Mouse (Mus musculus) kidney, embryonic 16.5 days (tissue): ENCODE data around the gene Ltbp3. TPM values are rescaled to one million over a fixed set of nuclear protein-coding genes. Genes with fewer than 3 reads are reported as not detected.

Experiments used
- ATAC-seq: fragments of 200-750 bp; cut with Nextera tagmentation; 2 replicates; pipeline ENCODE4 v1.8.0; 2017; ENCODE audit warnings: moderate TSS enrichment; ENCODE audit not compliant: low FRiP score, low TSS enrichment
- H3K27ac ChIP-seq: fragments of 300-500 bp; sonication (generic); 2 replicates; pipeline ENCODE4 v1.5.1; 2014; ENCODE audit warnings: low read length
- H3K27me3 ChIP-seq: fragments of 300-500 bp; sonication (generic); 2 replicates; pipeline ENCODE4 v1.6.1; 2014; ENCODE audit warnings: low read length, control low read depth, mixed read lengths; ENCODE audit not compliant: insufficient read depth
- H3K36me3 ChIP-seq: fragments of 300-500 bp; sonication (generic); 2 replicates; pipeline ENCODE4 v1.6.1; 2014; ENCODE audit warnings: low read length, control low read depth, mixed read lengths; ENCODE audit not compliant: insufficient read depth
- H3K4me1 ChIP-seq: fragments of 300-500 bp; sonication (generic); 2 replicates; pipeline ENCODE4 v1.6.1; 2014; ENCODE audit warnings: low read length, control low read depth, mixed read lengths; ENCODE audit not compliant: insufficient read depth
- H3K4me2 ChIP-seq: fragments of 300-500 bp; sonication (generic); replicated peaks from 2 replicates; pipeline ENCODE4 v1.6.1; 2014; ENCODE audit warnings: low read depth, low read length
- H3K4me3 ChIP-seq: fragments of 300-500 bp; sonication (generic); 2 replicates; pipeline ENCODE4 v1.5.1; 2014; ENCODE audit warnings: mild to moderate bottlenecking, low read length
- H3K9ac ChIP-seq: fragments of 300-500 bp; sonication (generic); replicated peaks from 2 replicates; pipeline ENCODE4 v1.6.1; 2014; ENCODE audit warnings: low read length
- H3K9me3 ChIP-seq: fragments of 300-500 bp; sonication (generic); 2 replicates; pipeline ENCODE4 v1.6.1; 2016; ENCODE audit warnings: low read length, control low read depth
- WGBS: fragments of 180-500 bp; shearing (Covaris S2); extraction: QIAGEN DNeasy Blood & Tissue Kit; methylation state at CpG from one replicate; pipeline ENCODE4 v1.1.7; 2014; 5-methylcytosine and 5-hydroxymethylcytosine counted together
- polyA plus RNA-seq: library from polyadenylated mRNA; unstranded; fragments of >200 nt; fragmentation: Nextera tagmentation; extraction: Ambion mirVana; gene quantifications from 2 replicates; pipeline ENCODE4 v1.2.1, GENCODE M21; 2015

Gene Ltbp3
- polyA plus RNA-seq, 1 experiment from 2014 or later, result 21.5 TPM

DNA sequence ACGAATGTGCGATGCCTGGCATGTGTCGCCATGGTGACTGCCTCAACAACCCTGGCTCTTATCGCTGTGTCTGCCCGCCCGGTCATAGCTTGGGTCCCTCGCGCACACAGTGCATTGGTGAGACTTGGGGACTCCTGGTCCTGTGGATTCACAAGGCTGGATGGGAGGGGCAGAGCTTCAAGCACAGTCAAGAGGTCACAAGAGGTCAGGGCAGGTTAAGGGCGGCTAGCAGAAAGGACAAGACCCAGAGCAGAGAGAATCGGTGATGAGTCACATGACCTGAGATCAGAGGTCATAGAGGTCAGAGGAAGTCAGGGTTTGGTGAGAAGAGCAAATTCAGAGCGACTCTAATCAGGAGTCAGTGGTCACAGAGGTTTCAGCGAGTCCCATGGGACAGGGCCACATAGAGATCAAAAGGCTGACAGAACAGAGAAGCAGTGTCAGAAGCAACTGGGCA, 6.2 kb downstream of the Ltbp3 start:
- no peak overlapping the region for H3K4me3 ChIP-seq
- no peaks in the 10 kb centered on the region for H3K36me3 ChIP-seq
- WGBS, result 47% methylated on average over 12 of the region's 12 CpGs
- H3K9ac ChIP-seq, result no peak overlapping the region
- no peaks in the 10 kb centered on the region for H3K9me3 ChIP-seq
- H3K27me3 ChIP-seq, result peaks cover 23% of the 10 kb centered on the region
- H3K27ac ChIP-seq, result no peak overlapping the region
- peaks cover 32% of the 10 kb centered on the region for H3K4me1 ChIP-seq
- ATAC-seq, result no peak
- H3K4me2 ChIP-seq, result no peak overlapping the region

DNA sequence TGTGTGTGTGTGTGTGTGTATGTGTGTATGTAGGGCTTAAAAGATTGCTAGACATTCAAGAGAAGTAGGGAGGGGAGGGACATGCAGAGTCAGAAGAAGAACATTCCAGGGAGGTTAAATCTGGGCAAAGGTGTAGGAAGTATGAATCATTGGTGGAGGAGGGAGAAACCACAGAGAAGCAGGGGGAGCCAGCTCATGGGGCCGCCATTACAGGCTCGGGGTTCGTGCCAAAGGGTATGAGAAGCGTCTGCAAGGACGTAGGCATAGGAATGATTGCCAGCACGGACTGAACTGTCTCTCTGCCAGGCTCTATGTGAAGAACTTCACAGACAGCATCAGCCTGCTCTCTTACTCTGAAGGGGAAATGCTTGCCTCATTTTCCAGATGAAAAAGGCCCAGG, 8.8 kb downstream of the Ltbp3 start:
- no peaks in the 10 kb centered on the region for H3K36me3 ChIP-seq
- no peak overlapping the region for H3K4me3 ChIP-seq
- 77% methylated on average over 6 of the region's 6 CpGs for WGBS
- H3K9me3 ChIP-seq, result no peaks in the 10 kb centered on the region
- no peak overlapping the region for H3K4me2 ChIP-seq
- H3K9ac ChIP-seq, result no peak overlapping the region
- H3K27ac ChIP-seq, result no peak overlapping the region
- peaks cover 23% of the 10 kb centered on the region for H3K27me3 ChIP-seq
- peaks cover 13% of the 10 kb centered on the region for H3K4me1 ChIP-seq
- ATAC-seq, result no peak

DNA sequence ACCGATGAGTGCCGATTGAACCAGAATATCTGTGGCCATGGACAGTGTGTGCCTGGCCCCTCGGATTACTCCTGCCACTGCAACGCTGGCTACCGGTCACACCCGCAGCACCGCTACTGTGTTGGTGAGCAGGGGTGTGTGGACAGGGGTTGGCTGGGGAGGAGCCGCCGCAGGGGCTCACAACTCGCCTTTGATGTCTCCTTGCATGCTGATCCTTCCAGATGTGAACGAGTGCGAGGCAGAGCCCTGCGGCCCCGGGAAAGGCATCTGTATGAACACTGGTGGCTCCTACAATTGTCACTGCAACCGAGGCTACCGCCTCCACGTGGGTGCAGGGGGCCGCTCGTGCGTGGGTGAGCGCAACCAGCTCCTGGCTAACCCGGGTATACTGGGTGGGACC, 10.2 kb downstream of the Ltbp3 start:
- Histone ChIP-seq H3K9ac (no peak overlapping the region), H3K27me3 (peaks cover 25% of the 10 kb centered on the region), H3K9me3 (no peaks in the 10 kb centered on the region), H3K36me3 (no peaks in the 10 kb centered on the region), H3K27ac (no peak overlapping the region), H3K4me3 (no peak overlapping the region), H3K4me2 (no peak overlapping the region), H3K4me1 (peaks cover 3% of the 10 kb centered on the region; the same call in 1 of the 2 replicates)
- WGBS, result 12% methylated on average over 22 of the region's 22 CpGs
- no peak for ATAC-seq

DNA sequence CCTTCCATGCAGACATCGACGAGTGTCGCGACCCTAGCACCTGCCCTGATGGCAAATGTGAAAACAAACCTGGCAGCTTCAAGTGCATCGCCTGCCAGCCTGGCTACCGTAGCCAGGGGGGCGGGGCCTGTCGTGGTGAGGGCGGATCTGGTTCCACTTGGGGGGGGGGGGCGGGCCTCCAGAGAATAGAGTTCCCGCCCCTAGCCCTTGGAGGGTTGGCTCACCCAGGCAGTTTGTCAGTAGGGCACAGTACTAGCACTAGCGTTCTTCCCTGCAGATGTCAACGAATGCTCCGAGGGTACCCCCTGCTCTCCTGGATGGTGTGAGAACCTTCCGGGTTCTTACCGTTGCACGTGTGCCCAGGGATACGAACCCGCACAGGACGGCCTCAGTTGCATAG, 11.0 kb downstream of the Ltbp3 start:
- Histone ChIP-seq H3K36me3 (no peaks in the 10 kb centered on the region), H3K27me3 (peaks cover 25% of the 10 kb centered on the region), H3K4me1 (peaks cover 6% of the 10 kb centered on the region), H3K27ac (no peak overlapping the region), H3K4me3 (no peak overlapping the region), H3K4me2 (peak overlapping the region; percentile 32), H3K9ac (no peak overlapping the region; the same call in 1 of the 2 replicates), H3K9me3 (no peaks in the 10 kb centered on the region)
- WGBS, result 11% methylated on average over 20 of the region's 20 CpGs
- ATAC-seq, result no peak

DNA sequence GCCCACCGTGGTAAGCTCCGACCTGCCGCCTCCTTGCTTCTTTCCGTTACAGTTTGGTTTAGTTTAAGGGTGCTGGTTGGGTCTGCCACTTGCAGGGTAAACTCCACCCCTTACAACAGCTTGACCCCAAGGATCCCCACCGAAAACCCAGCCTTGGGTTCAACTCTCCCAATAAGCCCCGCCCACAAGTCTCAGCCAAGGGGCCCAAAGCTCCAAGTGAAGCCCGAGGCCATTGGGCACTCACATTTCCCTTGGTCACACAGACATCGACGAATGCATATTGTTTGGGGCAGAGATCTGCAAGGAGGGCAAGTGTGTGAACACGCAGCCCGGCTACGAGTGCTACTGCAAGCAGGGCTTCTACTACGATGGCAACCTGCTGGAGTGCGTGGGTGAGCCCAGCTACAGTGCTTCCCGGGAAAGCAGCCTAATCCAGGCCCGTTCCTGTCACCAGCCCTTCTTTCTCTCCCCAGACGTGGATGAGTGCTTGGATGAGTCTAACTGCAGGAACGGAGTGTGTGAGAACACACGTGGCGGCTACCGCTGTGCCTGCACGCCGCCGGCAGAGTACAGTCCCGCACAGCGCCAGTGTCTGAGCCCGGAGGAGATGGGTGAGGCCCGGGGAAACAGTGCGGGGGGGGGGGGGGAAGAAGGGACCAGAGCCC, 15.7 kb downstream of the Ltbp3 start:
- peaks cover 36% of the 10 kb centered on the region for H3K36me3 ChIP-seq
- H3K9ac ChIP-seq, result peak overlapping the region; percentile 51

DNA sequence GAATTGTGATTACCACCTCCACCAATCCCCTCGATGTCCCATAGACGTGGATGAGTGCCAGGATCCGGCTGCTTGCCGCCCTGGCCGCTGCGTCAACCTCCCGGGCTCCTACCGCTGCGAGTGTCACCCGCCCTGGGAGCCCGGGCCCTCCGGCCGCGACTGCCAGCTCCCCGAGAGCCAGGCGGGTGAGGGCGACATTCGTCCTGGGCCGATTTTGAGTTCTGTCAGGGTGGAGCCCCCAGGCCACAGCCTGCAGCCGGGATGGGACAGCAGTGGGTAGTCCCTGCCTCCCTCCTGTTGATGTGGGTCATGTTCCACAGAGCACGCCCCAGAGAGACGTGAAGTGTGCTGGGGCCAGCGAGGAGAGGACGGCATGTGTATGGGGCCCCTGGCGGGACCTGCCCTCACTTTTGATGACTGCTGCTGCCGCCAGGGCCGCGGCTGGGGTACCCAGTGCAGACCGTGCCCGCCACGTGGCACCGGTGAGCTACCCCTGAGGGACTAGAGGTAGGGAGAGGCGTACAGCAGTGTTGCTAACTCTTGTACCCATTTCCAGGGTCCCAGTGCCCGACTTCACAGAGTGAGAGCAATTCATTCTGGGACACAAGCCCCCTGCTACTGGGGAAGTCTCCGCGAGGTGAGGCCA, 16.4 kb downstream of the Ltbp3 start:
- Histone ChIP-seq H3K4me2 (peak overlapping the region; percentile 48), H3K36me3 (peaks cover 42% of the 10 kb centered on the region), H3K4me1 (peaks cover 12% of the 10 kb centered on the region), H3K4me3 (peak overlapping the region; percentile 24), H3K9me3 (no peaks in the 10 kb centered on the region), H3K9ac (peak overlapping the region; percentile 51), H3K27ac (no peak overlapping the region), H3K27me3 (peaks cover 3% of the 10 kb centered on the region; the same call in 1 of the 2 replicates)
- WGBS, result 16% methylated on average over 36 of the region's 36 CpGs
- ATAC-seq, result peak; percentile 37; the same call in 1 of the 2 replicates

More for the DNA sequence above, 15.7 kb downstream of the Ltbp3 start:
- Histone ChIP-seq H3K27ac (no peak overlapping the region), H3K9me3 (no peaks in the 10 kb centered on the region), H3K4me2 (peak overlapping the region; percentile 48), H3K4me3 (peak overlapping the region; percentile 24), H3K4me1 (peaks cover 12% of the 10 kb centered on the region), H3K27me3 (peaks cover 5% of the 10 kb centered on the region)
- WGBS, result 17% methylated on average over 26 of the region's 29 CpGs
- ATAC-seq, result peak; percentile 40

DNA sequence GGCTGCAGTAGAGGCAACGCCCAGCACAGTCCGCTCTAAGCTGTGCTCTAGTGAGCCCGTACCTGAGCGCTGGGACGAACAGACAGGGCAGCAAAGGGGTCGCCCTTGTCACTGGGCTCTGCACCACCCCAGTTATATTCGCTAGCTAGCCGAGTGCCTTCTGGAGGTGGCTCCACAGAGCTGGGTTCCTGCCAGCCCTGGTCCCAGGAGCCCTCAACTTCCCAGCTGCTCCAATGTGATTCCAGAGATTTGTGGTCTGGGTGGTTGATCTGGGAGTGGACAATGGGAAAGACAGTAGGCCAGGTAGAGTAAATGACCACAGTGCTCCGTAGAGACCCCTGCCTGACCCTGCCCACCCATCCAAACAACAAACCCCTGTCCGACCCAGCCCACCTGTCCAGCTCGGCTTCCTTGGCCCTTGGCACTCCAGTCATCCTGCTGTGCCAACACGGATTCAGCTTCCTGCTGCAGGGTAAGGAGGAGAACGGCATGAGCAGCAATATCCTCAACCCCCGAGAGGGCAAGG, 18.2 kb downstream of the Ltbp3 start:
- no peak overlapping the region for H3K9ac ChIP-seq
- H3K27ac ChIP-seq, result no peak overlapping the region
- H3K4me3 ChIP-seq, result no peak overlapping the region
- peaks cover 3% of the 10 kb centered on the region; the same call in 1 of the 2 replicates for H3K27me3 ChIP-seq
- no peaks in the 10 kb centered on the region for H3K9me3 ChIP-seq
- H3K4me2 ChIP-seq, result no peak overlapping the region
- H3K4me1 ChIP-seq, result peaks cover 12% of the 10 kb centered on the region
- ATAC-seq, result no peak
- peaks cover 55% of the 10 kb centered on the region for H3K36me3 ChIP-seq
- 85% methylated on average over 14 of the region's 14 CpGs for WGBS

DNA sequence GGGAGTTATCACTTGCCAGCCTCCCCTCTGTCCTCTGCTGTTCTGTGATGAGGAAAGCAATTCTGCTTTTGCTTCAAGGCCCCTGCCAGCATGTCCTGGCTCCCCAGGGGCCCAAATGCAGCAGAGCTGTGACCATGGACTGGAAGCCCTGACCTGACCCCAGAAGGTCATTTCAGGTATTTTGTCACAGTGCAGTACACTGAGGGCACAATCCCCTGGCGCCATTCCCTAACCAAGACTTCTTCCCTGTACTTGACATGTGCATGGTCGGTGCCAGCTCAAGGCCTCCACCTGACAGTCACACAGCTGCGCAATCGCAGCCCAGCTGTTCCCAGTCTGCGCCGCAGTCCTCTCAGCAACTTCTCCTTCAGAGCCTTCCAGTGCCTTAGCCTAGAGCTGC, 22.5 kb downstream of the Ltbp3 start:
- H3K4me2 ChIP-seq, result no peak overlapping the region
- WGBS, result 93% methylated on average over 6 of the region's 6 CpGs
- no peak overlapping the region for H3K9ac ChIP-seq
- no peaks in the 10 kb centered on the region for H3K4me1 ChIP-seq
- no peak for ATAC-seq
- H3K27me3 ChIP-seq, result no peaks in the 10 kb centered on the region
- no peak overlapping the region for H3K4me3 ChIP-seq
- H3K27ac ChIP-seq, result no peak overlapping the region
- H3K36me3 ChIP-seq, result peaks cover 80% of the 10 kb centered on the region
- H3K9me3 ChIP-seq, result no peaks in the 10 kb centered on the region

DNA sequence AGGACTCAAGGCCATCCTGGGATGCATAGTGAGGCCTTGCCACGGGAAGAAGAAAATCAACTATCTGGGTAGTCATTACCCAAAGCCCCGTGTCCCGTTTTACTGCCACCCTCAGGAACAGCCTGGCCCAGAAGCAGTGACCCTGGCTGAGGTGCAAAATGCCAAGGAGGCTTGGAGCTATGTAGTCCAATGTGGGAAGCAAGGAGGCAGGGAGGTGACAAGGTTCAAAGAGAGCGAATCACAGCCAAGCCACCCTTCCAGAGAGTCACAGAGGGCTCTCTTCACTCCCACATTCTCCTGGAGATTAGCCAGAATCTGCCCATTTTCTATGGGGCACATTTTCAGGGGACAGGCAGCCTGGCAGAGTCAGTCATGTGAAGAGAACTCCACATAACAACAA, 26.6 kb downstream of the Ltbp3 start:
- 79% methylated on average over 4 of the region's 4 CpGs for WGBS
- H3K27me3 ChIP-seq, result no peaks in the 10 kb centered on the region
- no peak overlapping the region for H3K27ac ChIP-seq
- no peaks in the 10 kb centered on the region for H3K9me3 ChIP-seq
- no peak for ATAC-seq
- no peak overlapping the region for H3K9ac ChIP-seq
- H3K36me3 ChIP-seq, result peaks cover 48% of the 10 kb centered on the region
- no peak overlapping the region for H3K4me3 ChIP-seq
- H3K4me2 ChIP-seq, result no peak overlapping the region
- H3K4me1 ChIP-seq, result peaks cover 11% of the 10 kb centered on the region

DNA sequence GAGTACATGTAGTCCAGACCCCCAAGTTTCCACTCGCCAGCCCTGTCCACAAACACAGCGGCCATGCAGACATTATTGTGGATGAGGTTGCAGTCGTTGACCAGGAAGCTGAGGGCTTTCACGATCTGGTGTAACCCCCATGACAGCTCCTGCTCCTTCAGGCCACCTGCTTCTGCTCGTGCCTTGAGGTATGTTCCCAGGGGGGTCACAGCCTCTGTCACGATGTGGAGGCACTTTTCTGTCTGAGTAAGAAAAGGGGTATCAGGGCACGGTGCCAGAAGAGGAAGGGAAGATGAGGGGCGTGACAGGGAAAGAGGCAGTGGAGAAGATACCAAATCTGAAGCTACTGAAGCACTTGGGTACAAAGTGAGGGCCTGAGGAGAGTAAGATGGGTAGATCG, 29.6 kb downstream of the Ltbp3 start:
- WGBS, result 28% methylated on average over 9 of the region's 9 CpGs
- peak overlapping the region; percentile 89 for H3K27ac ChIP-seq
- peak overlapping the region; percentile 98 for H3K9ac ChIP-seq
- no peaks in the 10 kb centered on the region for H3K27me3 ChIP-seq
- peaks cover 23% of the 10 kb centered on the region for H3K36me3 ChIP-seq
- peak; percentile 17; the same call in 1 of the 2 replicates for ATAC-seq
- peak overlapping the region; percentile 68 for H3K4me3 ChIP-seq
- H3K4me2 ChIP-seq, result peak overlapping the region; percentile 88
- H3K4me1 ChIP-seq, result peaks cover 11% of the 10 kb centered on the region
- no peaks in the 10 kb centered on the region for H3K9me3 ChIP-seq
